Mouse (Mus musculus) mouse embryonic stem cell (cell line): ENCODE results near the gene Gm5751.
"Not testable (repeated sequence)": the region's sequence is repeated elsewhere in the genome, so short reads cannot be mapped to it uniquely, and the experiment has no call there.

Source experiments
- in situ Hi-C, 2 experiments: fragments of 300-500 bp; cut with MboI; formaldehyde crosslinking; loops; 1 replicate in 1 of 2; 3 replicates in 1 of 2; pipeline ENCODE4 v1.14.3; 2019 to 2020; ENCODE audit warnings: low sequenced_read_pairs in 2 of 2, low pct_unique_long_range_greater_than_20kb in 1 of 2, mixed read lengths in 1 of 2; ENCODE audit not compliant: unreplicated experiment in 1 of 2

Gene Gm5751

GRCm38 (mm10) chrX:8873953-8874352 is at the start of gene Gm5751:
Gene Gm5751, plus strand, starts transcription at chrX:8874253.
- in situ Hi-C loops: not testable (repeated sequence)

- in situ Hi-C loops: loop anchor here in 1 of 2 experiments (10.0 kb wide), 1 partner anchor 93 kb away; no protein-coding TSS in a partner anchor
These were observed 42.0 kb upstream of the Gm5751 start for GRCm38 (mm10) chrX:8832043-8832442.

DNA sequence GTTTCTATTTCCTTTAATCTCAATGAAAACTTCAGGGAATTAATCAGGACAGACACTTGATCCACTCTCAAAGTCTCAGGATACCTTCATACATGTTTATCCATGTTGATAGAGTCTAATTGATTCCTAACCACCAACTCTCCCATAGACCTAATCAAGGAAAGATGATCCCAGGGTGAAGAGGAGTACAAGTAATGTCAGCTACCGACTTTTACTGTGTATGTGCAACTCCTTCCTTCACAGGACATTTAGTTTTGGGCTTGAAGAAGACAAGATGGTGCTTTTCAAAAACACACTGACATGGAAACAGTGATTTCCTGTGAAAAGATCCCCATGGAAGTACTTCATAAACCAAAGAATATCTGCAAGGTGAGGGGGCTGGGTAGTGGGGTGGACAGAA is 30.4 kb upstream of the Gm5751 start, which contains the start of gene Gm6592:
Gene Gm6592, plus strand, starts transcription at position 301 of the 400 bp plus-strand sequence.
- in situ Hi-C loops: no loop called here

- in situ Hi-C loops: no loop called here
These were observed 21.6 kb upstream of the Gm5751 start for GRCm38 (mm10) chrX:8852486-8852885.

- in situ Hi-C loops: not testable (repeated sequence)
These were observed 9.7 kb upstream of the Gm5751 start for GRCm38 (mm10) chrX:8864331-8864730.

- in situ Hi-C loops: no loop called here
These were observed 10.3 kb downstream of the Gm5751 start for GRCm38 (mm10) chrX:8884336-8884735.

DNA sequence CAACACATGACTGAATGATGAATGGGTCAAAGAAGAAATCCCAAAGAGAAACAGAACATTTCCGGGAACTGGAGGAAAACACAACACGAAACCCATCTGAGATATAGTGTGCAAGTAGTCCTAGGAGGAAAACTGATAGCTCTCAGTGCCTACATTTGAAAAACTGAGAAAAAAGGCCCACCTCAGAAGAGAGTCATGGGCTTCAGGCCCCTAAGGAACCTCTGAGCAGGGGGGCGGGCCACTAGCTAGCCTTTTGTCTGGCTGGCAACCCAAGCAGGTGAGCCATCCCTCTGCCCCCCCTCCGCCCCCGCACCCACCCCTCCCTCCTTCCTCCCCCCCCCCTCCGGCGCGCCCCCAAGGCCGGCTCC is 17.9 kb downstream of the Gm5751 start:
- in situ Hi-C loops: no loop called here

DNA sequence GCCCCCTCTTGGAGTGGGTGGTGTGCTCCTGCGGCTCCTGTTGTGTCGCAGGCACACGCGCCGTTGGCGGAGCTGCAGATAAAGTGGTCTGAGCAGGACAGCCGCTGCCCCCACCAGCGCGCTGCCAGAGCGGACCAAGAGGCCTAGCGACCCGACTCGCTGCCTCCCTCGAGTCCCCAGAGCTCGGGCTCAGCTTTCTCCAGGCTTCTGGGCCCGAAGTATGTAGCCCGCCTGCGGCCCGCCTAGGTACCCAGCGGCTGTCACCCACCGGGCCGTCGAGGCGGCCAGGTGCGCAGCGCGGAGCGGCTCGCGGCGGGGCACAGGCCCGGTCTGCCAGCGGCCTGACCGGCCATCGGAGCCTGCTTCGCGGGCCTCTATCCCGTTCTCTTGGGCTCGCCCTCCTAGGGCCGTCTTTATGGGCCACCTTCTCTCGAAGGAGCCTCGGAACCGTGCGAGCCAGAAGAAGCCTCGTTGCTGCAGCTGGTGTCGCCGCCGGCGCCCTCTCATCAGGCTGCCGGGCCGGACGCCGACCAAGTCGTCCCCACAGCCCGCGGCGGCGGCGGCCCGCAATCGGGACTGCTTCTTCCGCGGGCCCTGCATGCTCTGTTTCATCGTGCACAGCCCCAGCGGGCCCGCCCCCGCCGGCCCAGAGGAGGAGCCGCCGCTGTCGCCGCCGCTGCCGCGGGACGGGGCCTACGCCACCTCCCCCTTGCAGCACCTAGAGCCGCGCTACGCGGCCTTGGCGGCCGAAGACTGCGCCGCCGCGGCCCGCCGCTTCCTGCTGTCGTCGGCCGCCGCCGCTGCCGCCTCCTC is 18.5 kb downstream of the Gm5751 start, which contains the start of gene B630019K06Rik:
Gene B630019K06Rik, plus strand, starts transcription at position 40 of the 813 bp plus-strand sequence.
- in situ Hi-C loops: no loop called here

DNA sequence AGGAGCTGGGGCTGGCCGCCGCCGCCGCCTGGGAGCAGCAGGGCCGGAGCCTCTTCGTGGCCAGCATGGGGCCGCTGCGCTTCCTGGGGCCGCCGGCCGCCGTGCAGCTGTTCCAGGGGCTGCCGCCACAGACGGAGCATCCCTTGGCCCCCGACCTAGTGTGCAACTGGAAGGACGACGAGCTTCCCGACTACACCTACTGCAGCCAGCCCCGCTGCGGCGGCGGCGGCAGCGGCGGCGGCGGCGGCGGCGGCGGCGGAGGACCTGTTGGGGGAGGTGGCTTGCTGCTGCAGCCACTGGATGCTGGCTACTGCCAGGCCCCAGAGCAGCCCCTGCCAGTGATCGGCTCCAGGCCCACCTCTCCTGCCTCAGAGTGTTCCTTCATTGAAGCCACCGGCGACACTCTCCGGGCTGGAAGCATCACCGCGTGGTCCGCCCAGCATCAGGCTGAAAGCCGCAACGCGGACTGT is 19.2 kb downstream of the Gm5751 start:
- in situ Hi-C loops: no loop called here

- in situ Hi-C loops: no loop called here
These were observed 26.8 kb downstream of the Gm5751 start for GRCm38 (mm10) chrX:8900823-8901222.

GRCm38 (mm10) chrX:8901906-8902472 is 27.9 kb downstream of the Gm5751 start:
- in situ Hi-C loops: no loop called here

GRCm38 (mm10) chrX:8921080-8921479 is 47.0 kb downstream of the Gm5751 start:
- in situ Hi-C loops: loop anchor here in 1 of 2 experiments (10.0 kb wide), 1 partner anchor 86 kb away; no protein-coding TSS in a partner anchor

DNA sequence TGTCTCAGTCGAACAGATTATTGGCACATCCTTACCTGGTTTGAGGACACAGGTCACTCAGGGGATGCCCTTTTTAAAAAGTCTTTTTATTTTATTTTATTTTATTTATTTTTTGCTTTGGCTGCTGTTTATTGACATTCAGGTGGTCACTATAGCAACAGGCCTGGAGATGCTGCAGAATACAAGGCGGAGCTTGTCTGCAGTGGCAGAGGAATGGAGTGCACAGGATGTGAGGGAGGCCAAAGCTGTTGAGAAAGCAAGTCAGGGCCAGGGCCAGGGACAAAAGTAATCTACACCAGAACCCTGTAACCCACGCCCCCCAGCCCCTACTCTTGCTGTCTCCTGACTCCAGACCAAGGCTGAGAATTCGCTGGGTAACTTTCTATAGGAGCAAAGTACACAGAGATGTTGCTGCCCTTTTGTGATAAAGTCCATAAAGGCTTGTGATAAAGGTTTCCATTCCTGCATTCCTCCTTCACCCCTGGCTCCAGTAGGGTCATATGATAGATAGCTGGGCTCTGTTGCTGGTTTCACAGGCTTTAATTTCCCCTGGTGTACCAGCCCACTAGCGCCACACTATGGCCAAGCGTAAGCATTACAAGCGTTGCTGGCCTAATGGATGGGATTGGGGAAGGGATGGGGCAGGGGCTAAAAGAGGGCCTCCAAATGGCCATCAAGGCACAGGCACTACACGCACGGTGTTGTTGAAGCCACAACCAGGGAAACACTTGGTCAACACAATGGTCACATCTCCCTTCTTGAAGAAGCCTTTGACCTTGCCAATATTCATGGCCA is 48.0 kb downstream of the Gm5751 start:
- in situ Hi-C loops: loop anchor here in 1 of 2 experiments (10.0 kb wide), 1 partner anchor 87 kb away; no protein-coding TSS in a partner anchor

DNA sequence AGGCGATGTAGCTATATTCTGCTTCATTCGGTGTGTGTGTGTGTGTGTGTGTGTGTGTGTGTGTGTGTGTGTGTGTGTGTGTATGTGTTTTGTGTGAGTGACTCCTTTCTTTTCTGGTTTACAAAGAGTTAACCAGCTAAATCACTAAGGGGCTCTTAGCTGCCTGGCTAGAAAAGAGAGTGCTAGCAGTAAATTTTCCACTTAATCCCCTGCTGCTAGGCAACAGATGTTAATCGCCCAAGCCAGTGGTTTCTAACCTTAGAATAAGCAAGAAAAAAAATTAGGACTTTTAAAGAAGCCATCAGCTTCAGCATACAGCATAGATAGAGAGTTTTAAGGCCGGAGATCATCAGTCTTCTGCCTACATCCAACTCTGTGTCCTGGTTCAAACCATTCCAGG is 53.3 kb downstream of the Gm5751 start:
- in situ Hi-C loops: loop anchor here in 1 of 2 experiments (10.0 kb wide), 1 partner anchor 93 kb away; no protein-coding TSS in a partner anchor
